Mouse (Mus musculus): Measurements from ENCODE around the gene Ano8.
"Not testable (repeated sequence)": the region's sequence is repeated elsewhere in the genome, so short reads cannot be mapped to it uniquely, and the experiment has no call there.

Ano8 gene

GRCm38 (mm10) chr8:71485142-71486135 is at the start of gene Ano8:
Gene Ano8, minus strand, starts transcription at chr8:71485963.
- peak; percentile 86 to 89 for DNase-seq

DNA sequence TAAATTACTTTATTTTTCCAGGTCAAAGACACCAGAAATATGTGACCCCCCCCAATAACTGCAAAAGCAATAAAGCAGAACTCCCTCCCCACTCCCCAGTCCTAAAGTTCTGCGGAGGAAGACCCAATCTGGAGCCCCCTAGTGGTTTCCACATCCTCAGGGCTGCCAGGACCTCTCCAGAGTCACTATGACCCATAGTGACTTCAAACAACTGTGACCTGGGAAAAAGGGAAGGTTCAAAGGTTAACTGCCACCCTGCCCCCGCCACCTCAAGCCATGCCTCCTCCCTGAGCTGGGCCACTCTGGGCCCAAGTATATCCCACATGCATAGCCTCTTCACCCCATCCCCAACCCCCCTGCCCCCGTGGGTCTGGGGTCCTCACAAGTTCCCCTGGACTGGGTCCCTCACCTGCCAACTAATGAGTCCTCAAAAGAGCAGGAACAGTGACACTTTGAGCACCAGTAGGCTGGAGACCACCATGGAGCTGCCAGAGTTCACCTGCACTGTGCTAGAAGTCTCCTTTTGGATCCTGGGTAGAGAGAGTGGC is 48.6 kb upstream of the Ano8 start:
- DNase-seq: no peak

GRCm38 (mm10) chr8:71530735-71531467 is 45.1 kb upstream of the Ano8 start:
- not testable (repeated sequence) for DNase-seq

DNA sequence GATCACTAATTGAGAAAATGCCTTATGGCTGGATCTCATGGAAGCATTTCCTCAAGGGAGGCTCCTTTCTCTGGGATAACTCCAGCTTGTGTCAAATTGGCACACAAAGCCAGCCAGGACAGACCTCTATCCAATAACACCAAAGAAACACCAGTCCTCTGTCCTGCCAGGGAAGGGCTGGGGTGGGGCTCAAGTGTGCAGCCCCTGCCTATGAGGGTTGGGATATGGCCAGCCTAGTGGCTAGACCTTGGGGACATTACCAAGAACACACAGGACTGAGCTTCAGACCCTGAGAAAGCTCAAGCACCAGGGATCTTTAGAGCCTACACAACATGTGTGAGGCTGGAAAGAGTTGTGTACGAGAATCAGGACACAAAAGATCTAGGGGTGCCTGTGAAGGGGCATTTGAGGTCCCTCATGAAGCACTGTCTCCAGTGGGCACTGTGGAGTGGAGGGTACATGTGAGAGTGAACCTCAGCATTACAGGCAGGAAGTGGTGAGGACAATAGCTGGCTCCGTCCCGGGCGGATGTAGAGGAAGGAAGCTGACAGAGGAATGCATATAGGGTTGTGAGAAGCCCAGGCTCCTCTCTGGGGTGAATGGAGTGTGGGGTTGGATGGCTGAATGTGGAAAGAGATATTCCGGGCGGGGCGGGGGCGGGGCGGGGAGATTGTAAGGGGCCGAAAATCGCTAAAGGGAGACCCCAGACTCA is 42.8 kb upstream of the Ano8 start:
- peak; percentile 61 to 66 for DNase-seq

DNA sequence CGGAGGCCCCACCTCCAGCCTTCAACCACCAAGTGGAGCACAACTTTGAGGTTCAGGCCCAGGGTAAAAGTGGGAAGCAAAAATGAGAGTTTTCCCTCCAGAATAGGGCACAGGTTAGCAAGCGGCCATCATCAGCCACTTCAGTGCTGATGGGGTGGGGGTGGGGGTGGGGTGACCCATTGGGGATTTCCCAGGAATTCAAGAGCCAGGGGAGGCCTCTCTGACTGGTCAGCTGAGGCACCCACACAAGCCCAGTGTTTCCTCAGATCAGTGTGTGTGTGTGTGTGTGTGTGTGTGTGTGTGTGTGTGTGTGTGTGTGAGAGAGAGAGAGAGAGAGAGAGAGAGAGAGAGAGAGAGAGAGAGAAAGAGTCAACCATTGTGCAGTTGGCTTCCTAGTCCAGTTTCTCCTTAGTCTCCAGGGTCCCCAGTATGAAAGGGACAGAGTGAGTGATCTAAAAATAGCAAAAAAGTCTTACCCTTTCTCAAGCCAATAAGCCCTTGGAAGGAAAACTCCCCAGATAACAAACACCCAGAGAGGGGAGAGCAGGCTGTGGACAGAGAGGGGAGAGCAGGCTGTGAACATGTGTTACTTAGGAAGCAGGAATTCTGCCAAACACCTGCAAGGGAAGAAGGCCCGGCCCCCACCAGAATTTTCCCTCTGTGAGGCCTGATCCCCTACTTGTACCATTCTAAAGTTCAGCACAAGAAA is 41.6 kb upstream of the Ano8 start:
- DNase-seq: no peak

DNA sequence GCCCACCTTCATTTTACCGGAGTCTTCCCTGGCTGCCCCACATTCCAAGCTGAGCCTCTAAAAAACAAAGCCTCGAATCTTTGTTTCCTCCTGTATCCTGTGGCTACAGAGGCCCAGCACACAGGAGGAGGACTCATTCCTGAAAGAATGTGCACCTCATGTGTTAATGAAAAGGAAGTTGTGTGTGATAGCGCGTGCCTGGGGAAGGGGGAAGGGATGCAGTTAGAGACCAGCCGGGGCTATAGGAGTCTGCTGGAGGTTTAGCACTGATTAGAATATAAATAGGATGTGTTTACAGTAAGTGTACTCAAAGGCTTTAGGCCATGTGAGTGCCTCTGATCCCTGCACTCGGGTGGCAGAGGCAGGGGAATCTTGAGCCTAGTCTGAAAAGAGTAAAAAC is 40.5 kb upstream of the Ano8 start:
- DNase-seq: no peak

DNA sequence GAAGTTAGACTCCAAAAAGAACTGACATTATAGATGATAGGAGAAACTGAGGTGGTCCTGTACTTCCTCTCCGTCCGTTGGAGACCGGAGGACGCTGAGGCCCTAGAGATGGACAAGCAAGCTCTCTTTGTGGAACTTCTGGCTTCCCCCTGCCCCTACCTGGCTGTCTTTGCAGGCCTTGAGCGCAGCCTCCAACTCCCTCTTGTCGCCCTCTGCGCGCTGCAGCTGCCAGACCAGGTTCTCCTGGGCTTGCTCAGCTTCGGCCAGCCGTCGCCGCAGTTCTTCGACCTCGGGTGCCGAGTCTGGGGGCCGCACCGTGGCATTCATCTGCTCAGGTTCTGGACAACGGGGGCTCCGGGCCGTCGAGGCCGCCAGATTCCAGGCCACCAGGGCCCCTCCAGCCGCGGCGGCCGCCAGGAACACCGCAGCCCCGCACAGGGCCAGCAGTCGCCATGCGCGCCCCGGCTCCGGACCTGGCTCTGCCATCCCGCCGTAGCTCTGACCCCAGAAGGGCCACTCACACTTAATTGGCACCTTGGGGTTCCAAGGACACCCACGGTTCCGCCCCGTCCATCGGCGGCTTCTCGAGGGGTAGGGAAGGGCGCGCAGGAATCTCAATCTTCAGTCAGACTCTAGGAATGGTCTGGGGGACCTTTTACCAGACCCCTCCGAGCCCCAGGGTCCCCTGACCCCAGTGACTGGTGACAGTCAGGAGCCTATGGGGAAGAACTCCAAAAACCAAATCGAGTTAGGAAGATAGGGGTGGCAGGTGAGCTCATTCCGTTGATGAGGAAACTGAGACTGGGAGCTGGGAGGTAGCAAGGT is 39.7 kb upstream of the Ano8 start, which contains the start of gene Ccdc194:
Gene Ccdc194, minus strand, starts transcription at position 486 of the 825 bp plus-strand sequence.
- no peak for DNase-seq

GRCm38 (mm10) chr8:71521634-71522033 is 35.9 kb upstream of the Ano8 start:
- peak; percentile 92 to 95 for DNase-seq

DNA sequence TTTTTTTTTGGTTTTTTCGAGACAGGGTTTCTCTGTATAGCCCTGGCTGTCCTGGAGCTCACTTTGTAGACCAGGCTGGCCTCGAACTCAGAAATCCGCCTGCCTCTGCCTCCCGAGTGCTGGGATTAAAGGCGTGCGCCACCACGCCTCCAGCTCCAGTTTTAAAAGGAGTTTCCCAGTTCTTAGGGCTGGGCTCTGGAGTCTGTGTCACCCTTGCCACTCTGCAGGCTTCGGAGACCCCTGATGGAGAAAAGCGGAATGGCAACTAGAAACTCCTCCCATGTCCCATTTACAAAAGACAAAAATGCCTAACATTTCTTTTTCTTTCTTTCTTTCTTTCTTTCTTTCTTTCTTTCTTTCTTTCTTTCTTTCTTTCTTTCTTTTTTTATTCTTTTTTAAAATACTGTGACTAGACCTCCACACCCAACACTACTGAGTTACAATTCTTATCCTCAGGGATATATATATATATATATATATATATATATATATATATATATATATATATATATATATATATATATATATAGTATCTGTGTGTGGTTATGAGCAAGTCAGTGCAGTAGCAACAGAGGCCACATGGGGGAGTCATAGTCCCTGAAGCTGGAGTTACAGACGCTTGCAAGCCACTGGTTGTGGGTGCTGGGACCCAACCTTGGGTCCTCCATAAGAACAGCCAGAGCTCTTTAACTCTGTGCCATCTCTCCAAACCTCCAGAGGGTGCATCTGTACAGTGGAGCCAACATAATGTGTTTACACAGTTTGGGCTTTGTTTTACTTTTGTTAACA is 33.5 kb upstream of the Ano8 start:
- peak; percentile 52 to 67 for DNase-seq

DNA sequence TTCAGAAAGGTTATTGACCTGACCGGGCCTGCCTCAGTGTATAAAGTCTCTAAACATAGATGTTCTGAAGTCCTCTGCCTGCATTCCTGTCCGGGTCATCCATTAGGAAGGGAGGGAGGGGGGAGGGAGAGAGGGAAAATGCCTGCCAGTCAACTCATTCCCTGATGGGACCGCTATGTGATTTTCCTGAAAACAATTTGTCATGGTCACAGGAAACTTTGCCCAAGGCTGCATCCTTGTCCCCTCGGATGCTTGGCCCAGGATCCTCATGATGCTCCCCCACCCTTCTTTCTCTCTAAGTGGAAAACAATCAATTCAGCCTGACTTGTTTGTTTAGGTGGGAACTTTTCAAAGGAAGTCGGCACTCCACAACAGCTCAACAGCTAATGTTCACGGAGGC is 31.0 kb upstream of the Ano8 start:
- peak; percentile 41 to 64 for DNase-seq

GRCm38 (mm10) chr8:71515043-71515442 is 29.3 kb upstream of the Ano8 start:
- DNase-seq: no peak

- peak; percentile 34 to 53 for DNase-seq
These were observed 27.4 kb upstream of the Ano8 start for GRCm38 (mm10) chr8:71513018-71513754.

GRCm38 (mm10) chr8:71511644-71512043 is 25.9 kb upstream of the Ano8 start, which contains the start of gene Plvap:
Gene Plvap, minus strand, starts transcription at chr8:71511752.
- DNase-seq: peak; percentile 72 to 78

DNA sequence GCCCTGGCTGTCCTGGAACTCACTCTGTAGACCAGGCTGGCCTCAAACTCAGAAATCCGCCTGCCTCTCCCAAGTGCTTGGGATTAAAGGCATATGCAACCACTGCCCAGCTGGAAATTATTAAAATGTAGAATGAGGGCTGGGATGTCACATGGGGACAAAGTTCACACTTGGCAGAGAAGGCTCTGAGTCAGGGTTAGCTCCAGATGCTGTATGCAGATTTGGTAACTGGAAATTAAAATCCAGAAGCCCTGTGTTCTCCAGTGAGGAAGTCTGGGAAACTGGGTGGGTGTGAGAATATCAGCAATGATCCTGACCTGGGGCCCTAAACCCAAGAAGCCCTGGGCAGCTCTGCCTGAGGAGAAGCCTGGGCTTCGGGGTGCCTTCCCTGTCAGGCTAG is 23.6 kb upstream of the Ano8 start:
- no peak for DNase-seq

GRCm38 (mm10) chr8:71507589-71508104 is 21.9 kb upstream of the Ano8 start:
- DNase-seq: peak; percentile 48 to 53

- DNase-seq: no peak
These were observed 20.2 kb upstream of the Ano8 start for GRCm38 (mm10) chr8:71505979-71506378.

DNA sequence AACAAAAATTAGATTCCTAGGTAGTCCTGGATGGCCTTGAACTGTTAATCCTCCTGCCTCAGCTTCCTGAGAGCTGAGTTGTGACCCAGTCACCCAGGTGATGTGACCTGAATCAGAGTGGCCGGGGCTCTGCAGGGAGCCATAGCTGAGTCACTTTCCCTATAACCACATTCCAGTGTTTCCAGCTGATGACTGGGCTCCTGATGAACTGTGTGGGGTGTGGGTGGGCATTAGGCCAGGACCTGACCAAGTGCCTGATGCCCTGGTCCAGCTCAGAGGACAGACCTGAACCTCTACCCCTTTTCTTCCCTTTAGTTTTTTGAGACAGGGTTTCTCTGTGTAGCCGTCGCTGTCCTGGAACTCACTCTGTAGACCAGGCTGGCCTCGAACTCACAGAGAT is 19.6 kb upstream of the Ano8 start:
- no peak for DNase-seq

- no peak for DNase-seq
These were observed 18.6 kb upstream of the Ano8 start for GRCm38 (mm10) chr8:71504349-71504748.

Measured in lung, adult 18-20 months (tissue).